Mouse (Mus musculus) ES-CJ7 (cell line): Measurements from ENCODE around the gene Mcat.

Experiments
- DNase-seq: peaks from one replicate; pipeline ENCODE4 v3.0.0; 2011; ENCODE audit warnings: low read depth, low spot score

Gene Mcat

GRCm38 (mm10) chr15:83538855-83539254 lies 24.7 kb downstream of the Mcat start:
- no peak for DNase-seq

GRCm38 (mm10) chr15:83535890-83536231 lies 27.7 kb downstream of the Mcat start:
- no peak for DNase-seq

- DNase-seq = no peak
Observed at GRCm38 (mm10) chr15:83534960-83535889, 28.4 kb downstream of the Mcat start.

- DNase-seq = peak; percentile 55
Observed at GRCm38 (mm10) chr15:83532606-83533005, 31.0 kb downstream of the Mcat start.

- DNase-seq = peak; percentile 61
Observed at GRCm38 (mm10) chr15:83531961-83532469, 31.6 kb downstream of the Mcat start.

- DNase-seq = no peak
Observed at GRCm38 (mm10) chr15:83530688-83531087, 32.9 kb downstream of the Mcat start.

- no peak for DNase-seq
Observed at GRCm38 (mm10) chr15:83530233-83530632, 33.4 kb downstream of the Mcat start.

- DNase-seq = peak; percentile 35
Observed at GRCm38 (mm10) chr15:83529765-83530164, 33.8 kb downstream of the Mcat start.

- DNase-seq = no peak
Observed at GRCm38 (mm10) chr15:83528892-83529291, 34.7 kb downstream of the Mcat start.

GRCm38 (mm10) chr15:83527747-83528146 lies 35.8 kb downstream of the Mcat start:
- no peak for DNase-seq

- DNase-seq = no peak
Observed at GRCm38 (mm10) chr15:83527092-83527437, 36.5 kb downstream of the Mcat start.

- no peak for DNase-seq
Observed at GRCm38 (mm10) chr15:83526424-83527091, 37.0 kb downstream of the Mcat start, which contains the start of gene Bik. Bik (plus strand) TSS chr15:83526862.

- DNase-seq = no peak
Observed at GRCm38 (mm10) chr15:83524333-83524729, 39.3 kb downstream of the Mcat start.

GRCm38 (mm10) chr15:83523638-83524332 lies 39.8 kb downstream of the Mcat start:
- no peak for DNase-seq

- no peak for DNase-seq
Observed at GRCm38 (mm10) chr15:83523196-83523595, 40.4 kb downstream of the Mcat start.

- no peak for DNase-seq
Observed at GRCm38 (mm10) chr15:83520861-83521382, 42.7 kb downstream of the Mcat start.

- DNase-seq = peak; percentile 78
Observed at GRCm38 (mm10) chr15:83518215-83519048, 45.2 kb downstream of the Mcat start.

- DNase-seq = no peak
Observed at GRCm38 (mm10) chr15:83515018-83515417, 48.6 kb downstream of the Mcat start.

GRCm38 (mm10) chr15:83512489-83513281 lies 50.9 kb downstream of the Mcat start:
- DNase-seq = peak; percentile 83

GRCm38 (mm10) chr15:83510805-83511405 lies 52.7 kb downstream of the Mcat start, which contains the start of gene Ttll1:
Ttll1 (minus strand) TSS chr15:83510893.
- DNase-seq = peak; percentile 94
